Mouse (Mus musculus) intestine, postnatal 0 days (tissue): Measurements from ENCODE around the gene Trim12c. TPM values are rescaled to one million over a fixed set of nuclear protein-coding genes. Genes with fewer than 3 reads are reported as not detected.
A peak's percentile ranks its signal among the peaks of the same experiment; 100 is the strongest.

Source experiments
- ATAC-seq: fragments of 200-750 bp; cut with Nextera tagmentation; 2 replicates; pipeline ENCODE4 v1.8.0; 2017; ENCODE audit warnings: mild to moderate bottlenecking, moderate TSS enrichment, moderate library complexity
- H3K27ac ChIP-seq: fragments of 300-500 bp; sonication (generic); 2 replicates; pipeline ENCODE4 v1.5.1; 2014; ENCODE audit warnings: mild to moderate bottlenecking, low read depth, low read length, moderate library complexity
- H3K27me3 ChIP-seq: fragments of 300-500 bp; sonication (generic); replicated peaks from 2 replicates; pipeline ENCODE4 v1.6.1; 2014; ENCODE audit warnings: low read length, mixed read lengths; ENCODE audit not compliant: control insufficient read depth, insufficient read depth
- H3K36me3 ChIP-seq: fragments of 300-500 bp; sonication (generic); 2 replicates; pipeline ENCODE4 v1.6.1; 2014; ENCODE audit warnings: mild to moderate bottlenecking, moderate library complexity; ENCODE audit not compliant: control insufficient read depth, insufficient read depth
- H3K4me1 ChIP-seq: fragments of 300-500 bp; sonication (generic); replicated peaks from 2 replicates; pipeline ENCODE4 v1.6.1; 2014; ENCODE audit warnings: antibody characterized with exemption, low read length, mixed read lengths; ENCODE audit not compliant: control insufficient read depth, insufficient read depth
- H3K4me2 ChIP-seq: fragments of 300-500 bp; sonication (generic); replicated peaks from 2 replicates; pipeline ENCODE4 v1.6.1; 2014; ENCODE audit warnings: low read depth, mild to moderate bottlenecking, moderate library complexity
- H3K4me3 ChIP-seq: fragments of 300-500 bp; sonication (generic); 2 replicates; pipeline ENCODE4 v1.5.1; 2014; ENCODE audit warnings: low read depth, low read length
- H3K9ac ChIP-seq: fragments of 300-500 bp; sonication (generic); 2 replicates; pipeline ENCODE4 v1.6.1; 2014; ENCODE audit warnings: mild to moderate bottlenecking, low read depth, low read length
- H3K9me3 ChIP-seq: fragments of 300-500 bp; sonication (generic); 2 replicates; pipeline ENCODE4 v1.6.1; 2016; ENCODE audit warnings: mixed run types; ENCODE audit not compliant: control insufficient read depth
- CTCF ChIP-seq: sonication (generic); IDR thresholded peaks from 2 replicates; pipeline ENCODE4 v1.5.1; 2016; ENCODE audit warnings: low read depth, mild to moderate bottlenecking, control low read depth, antibody characterized with exemption, moderate library complexity
- WGBS: fragments of 180-500 bp; shearing (Covaris S2); extraction: QIAGEN DNeasy Blood & Tissue Kit; methylation state at CpG from one replicate; pipeline ENCODE4 v1.1.7; 2014; 5-methylcytosine and 5-hydroxymethylcytosine counted together
- polyA plus RNA-seq: library from polyadenylated mRNA; unstranded; fragments of >200 nt; fragmentation: Nextera tagmentation; extraction: Ambion mirVana; gene quantifications from 2 replicates; pipeline ENCODE4 v1.2.1, GENCODE M21; 2015

Trim12c gene
- 4.8 and 5.0 TPM in 2 replicates for polyA plus RNA-seq

DNA sequence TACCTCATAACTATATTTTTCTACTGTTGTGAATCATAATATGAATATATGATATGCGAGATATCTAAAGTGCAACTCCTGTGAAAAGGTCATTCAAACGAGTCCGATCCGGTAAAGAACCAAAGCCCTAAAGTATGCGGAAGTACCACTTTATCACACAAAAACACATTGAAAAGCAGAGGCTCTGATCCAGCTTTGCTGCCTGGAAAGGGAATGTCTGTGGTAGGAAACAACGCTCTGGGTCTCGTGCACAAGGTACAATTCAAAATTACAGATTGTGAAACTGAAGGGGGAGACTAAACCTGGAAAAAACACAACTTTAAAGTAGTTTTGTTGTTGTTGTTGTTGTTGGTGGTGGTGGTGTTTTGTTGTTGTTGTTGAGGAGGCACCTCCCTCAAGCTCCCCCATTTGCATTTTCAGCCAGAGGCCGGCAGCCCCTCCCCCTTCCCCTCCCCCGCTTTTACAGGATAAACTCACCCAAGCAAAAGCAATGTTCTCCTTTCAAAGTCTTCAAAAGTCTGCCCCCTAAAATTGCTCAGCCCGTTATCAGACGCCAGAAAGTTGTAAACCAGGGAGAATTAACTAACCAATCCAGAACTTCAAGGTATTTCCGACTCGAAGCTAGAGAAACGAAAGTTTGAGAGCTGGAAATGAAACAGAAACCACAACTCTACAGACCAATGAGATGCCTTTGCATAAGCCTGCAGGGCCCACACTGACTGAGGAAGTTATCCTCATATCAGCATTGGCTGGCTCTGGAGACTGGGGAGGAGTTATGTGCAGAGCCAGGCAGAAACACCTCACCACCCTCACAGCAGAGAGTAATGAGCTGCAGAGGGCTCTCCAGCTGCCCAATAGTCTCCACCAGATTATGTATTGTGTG, at the start of gene Trim12c:
Gene Trim12c, minus strand, starts transcription at position 646 of the 883 bp plus-strand sequence.
- H3K9ac ChIP-seq = peak within 1 kb of the TSS; percentile 35; the same call in 1 of the 2 replicates

GRCm38 (mm10) chr7:104401140-104401539, 48.0 kb upstream of the Trim12c start:
- ATAC-seq = no peak
- H3K4me3 ChIP-seq = no peak overlapping the region
- TF ChIP-seq CTCF = no peak

More for the DNA sequence above, at the start of gene Trim12c:
- ATAC-seq = peak; percentile 100
- peak within 1 kb of the TSS; percentile 51 for H3K4me3 ChIP-seq
- H3K4me2 ChIP-seq = peak within 1 kb of the TSS; percentile 66
- H3K27ac ChIP-seq = peak within 1 kb of the TSS; percentile 71
- no peaks in the 10 kb centered on the region for H3K36me3 ChIP-seq
- H3K27me3 ChIP-seq = no peaks in the 10 kb centered on the region
- no peaks in the 10 kb centered on the region for H3K4me1 ChIP-seq
- WGBS = 4% methylated on average over 14 of the region's 14 CpGs
- H3K9me3 ChIP-seq = no peaks in the 10 kb centered on the region
- TF ChIP-seq CTCF = no peak

GRCm38 (mm10) chr7:104400698-104401097, 47.5 kb upstream of the Trim12c start, which contains the start of gene Trim30c:
TSS of gene Trim30c (minus strand) at chr7:104400837.
- 60% methylated on average over 1 of the region's 1 CpGs for WGBS
- H3K27ac ChIP-seq = no peak within 1 kb of the TSS
- H3K27me3 ChIP-seq = no peaks in the 10 kb centered on the region
- H3K9ac ChIP-seq = no peak within 1 kb of the TSS
- H3K36me3 ChIP-seq = no peaks in the 10 kb centered on the region
- ATAC-seq = no peak
- no peak within 1 kb of the TSS for H3K4me2 ChIP-seq
- H3K9me3 ChIP-seq = no peaks in the 10 kb centered on the region
- TF ChIP-seq CTCF = no peak
- no peaks in the 10 kb centered on the region for H3K4me1 ChIP-seq
- no peak within 1 kb of the TSS for H3K4me3 ChIP-seq

More at GRCm38 (mm10) chr7:104401140-104401539, 48.0 kb upstream of the Trim12c start:
- H3K36me3 ChIP-seq = no peaks in the 10 kb centered on the region
- H3K27ac ChIP-seq = no peak overlapping the region
- no peaks in the 10 kb centered on the region for H3K9me3 ChIP-seq
- no peaks in the 10 kb centered on the region for H3K27me3 ChIP-seq
- H3K4me1 ChIP-seq = no peaks in the 10 kb centered on the region
- no peak overlapping the region for H3K4me2 ChIP-seq
- no peak overlapping the region for H3K9ac ChIP-seq

DNA sequence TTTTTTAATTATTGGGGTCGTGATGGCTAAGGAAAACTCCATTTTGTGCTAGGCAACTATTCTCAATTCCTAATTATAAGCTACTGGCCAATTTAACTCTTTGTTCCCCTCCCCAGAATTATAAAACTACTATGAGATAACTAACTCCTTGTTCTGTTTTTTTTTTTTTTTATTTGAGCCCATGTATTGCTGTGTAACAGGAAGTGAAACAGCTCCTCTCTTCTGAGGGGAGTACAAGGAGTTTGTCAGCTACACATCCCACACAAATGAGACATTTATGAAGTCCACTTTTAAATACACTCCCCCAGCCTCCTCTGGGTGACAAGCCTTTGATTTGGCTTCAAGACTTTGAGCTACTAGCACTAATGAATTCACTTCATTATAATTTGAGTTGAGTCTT, 45.3 kb upstream of the Trim12c start:
- WGBS = 76% methylated on average over 1 of the region's 1 CpGs
- ATAC-seq = no peak
- H3K4me2 ChIP-seq = no peak overlapping the region

DNA sequence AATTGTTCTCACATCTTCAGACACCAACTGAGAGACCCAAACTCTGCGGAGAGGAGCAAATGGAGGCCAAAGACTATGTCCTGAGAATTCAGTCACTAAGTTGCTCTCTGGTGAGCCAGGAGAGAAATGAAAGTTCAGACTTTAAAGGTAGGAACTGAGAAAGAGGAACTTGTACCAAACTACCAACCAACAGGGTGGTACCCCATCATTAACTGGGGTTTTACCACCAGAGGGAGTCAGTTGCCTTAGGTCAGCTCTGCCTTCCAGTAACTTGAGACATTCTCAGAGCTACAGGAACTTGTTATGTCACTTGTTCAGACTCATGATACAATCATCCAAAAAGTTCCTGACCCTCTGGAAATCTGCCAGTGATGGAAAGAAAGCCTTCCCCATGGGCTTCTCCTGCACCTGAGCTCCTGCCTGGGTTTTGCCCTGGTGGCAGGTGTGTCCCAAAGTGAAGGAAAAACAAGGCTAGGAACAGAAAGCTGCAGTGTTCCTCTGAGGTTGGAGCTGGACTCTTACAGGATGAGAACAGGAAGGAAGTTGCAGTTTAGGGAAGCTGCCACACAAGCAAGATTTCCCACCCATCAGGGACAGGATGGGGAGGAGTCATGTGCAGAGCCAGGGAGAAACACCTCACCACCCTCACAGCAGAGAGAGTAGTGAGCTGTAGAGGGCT, 16.7 kb upstream of the Trim12c start, which contains the start of gene Trim30b:
Gene Trim30b, minus strand, starts transcription at position 149 of the 679 bp plus-strand sequence.
- Histone ChIP-seq H3K4me1 (no peaks in the 10 kb centered on the region), H3K4me3 (no peak within 1 kb of the TSS), H3K27ac (no peak within 1 kb of the TSS), H3K27me3 (no peaks in the 10 kb centered on the region), H3K4me2 (no peak within 1 kb of the TSS), H3K9ac (no peak within 1 kb of the TSS), H3K9me3 (no peaks in the 10 kb centered on the region), H3K36me3 (no peaks in the 10 kb centered on the region)
- WGBS = 55% methylated on average over 1 of the region's 1 CpGs
- no peak for ATAC-seq
- TF ChIP-seq CTCF = peak; percentile 41

More for the DNA sequence above, 45.3 kb upstream of the Trim12c start:
- H3K9ac ChIP-seq = no peak overlapping the region
- TF ChIP-seq CTCF = no peak
- H3K27me3 ChIP-seq = no peaks in the 10 kb centered on the region
- H3K27ac ChIP-seq = no peak overlapping the region
- no peaks in the 10 kb centered on the region for H3K9me3 ChIP-seq
- no peaks in the 10 kb centered on the region for H3K36me3 ChIP-seq
- no peak overlapping the region for H3K4me3 ChIP-seq
- no peaks in the 10 kb centered on the region for H3K4me1 ChIP-seq

DNA sequence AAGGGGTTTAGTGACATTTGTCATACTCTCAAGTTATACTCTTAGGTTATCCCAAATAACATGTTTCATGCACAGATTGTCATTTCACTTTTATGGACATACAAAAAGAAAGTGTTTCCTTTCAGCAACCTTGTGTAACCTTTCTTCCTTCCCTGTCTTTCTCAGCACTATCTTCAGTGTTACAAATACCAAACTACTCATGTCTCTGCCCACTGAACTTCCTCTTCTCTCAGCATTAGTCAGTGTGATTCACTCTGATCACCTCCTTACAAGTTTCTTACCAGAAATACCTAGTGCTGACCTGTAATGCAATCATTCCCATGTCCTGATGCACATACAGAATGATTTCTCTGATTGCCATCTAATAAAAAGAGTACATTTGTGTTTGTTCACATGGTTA, 13.2 kb upstream of the Trim12c start:
- no peaks in the 10 kb centered on the region for H3K9me3 ChIP-seq
- H3K4me3 ChIP-seq = no peak overlapping the region
- no peak for TF ChIP-seq CTCF
- no peak overlapping the region for H3K4me2 ChIP-seq
- H3K27me3 ChIP-seq = no peaks in the 10 kb centered on the region
- no peak overlapping the region for H3K9ac ChIP-seq
- H3K36me3 ChIP-seq = no peaks in the 10 kb centered on the region
- no peaks in the 10 kb centered on the region for H3K4me1 ChIP-seq
- ATAC-seq = no peak
- no peak overlapping the region for H3K27ac ChIP-seq
